Mouse (Mus musculus): ENCODE measurements around the gene Sh3bp1.
A peak's percentile ranks its signal among the peaks of the same experiment; 100 is the strongest.

Gene Sh3bp1

GRCm38 (mm10) chr15:78915660-78916017, 16.1 kb downstream of the Sh3bp1 start:
- DNase-seq (ENCODE audit: low spot score), result peak; percentile 91

GRCm38 (mm10) chr15:78916052-78916826, 16.7 kb downstream of the Sh3bp1 start:
- DNase-seq (ENCODE audit: low spot score), result no peak

- no peak for DNase-seq (ENCODE audit: low spot score)
Measured at GRCm38 (mm10) chr15:78918126-78918525, 18.6 kb downstream of the Sh3bp1 start.

- DNase-seq (ENCODE audit: low spot score), result no peak
Measured at GRCm38 (mm10) chr15:78919914-78920313, 20.3 kb downstream of the Sh3bp1 start.

GRCm38 (mm10) chr15:78922700-78923099, 23.1 kb downstream of the Sh3bp1 start:
- DNase-seq (ENCODE audit: low spot score), result no peak

GRCm38 (mm10) chr15:78923585-78923984, 24.0 kb downstream of the Sh3bp1 start:
- DNase-seq (ENCODE audit: low spot score), result no peak

- no peak for DNase-seq (ENCODE audit: low spot score)
Measured at GRCm38 (mm10) chr15:78925129-78925528, 25.6 kb downstream of the Sh3bp1 start.

- DNase-seq (ENCODE audit: low spot score), result peak; percentile 69
Measured at GRCm38 (mm10) chr15:78926021-78926919, 26.7 kb downstream of the Sh3bp1 start, which contains the start of gene Lgals1. Gene Lgals1, plus strand, starts transcription at chr15:78926725.

GRCm38 (mm10) chr15:78927021-78927787, 27.6 kb downstream of the Sh3bp1 start:
- DNase-seq (ENCODE audit: low spot score), result peak; percentile 40

GRCm38 (mm10) chr15:78927788-78928457, 28.4 kb downstream of the Sh3bp1 start:
- peak; percentile 58 for DNase-seq (ENCODE audit: low spot score)

GRCm38 (mm10) chr15:78928539-78928938, 29.0 kb downstream of the Sh3bp1 start:
- no peak for DNase-seq (ENCODE audit: low spot score)

GRCm38 (mm10) chr15:78930192-78930706, 30.7 kb downstream of the Sh3bp1 start:
- DNase-seq (ENCODE audit: low spot score), result no peak

GRCm38 (mm10) chr15:78930801-78931426, 31.3 kb downstream of the Sh3bp1 start:
- DNase-seq (ENCODE audit: low spot score), result no peak

- peak; percentile 47 for DNase-seq (ENCODE audit: low spot score)
Measured at GRCm38 (mm10) chr15:78931577-78931976, 32.0 kb downstream of the Sh3bp1 start.

- DNase-seq (ENCODE audit: low spot score), result peak; percentile 94
Measured at GRCm38 (mm10) chr15:78934784-78935320, 35.3 kb downstream of the Sh3bp1 start, which contains the start of gene Nol12. Gene Nol12, plus strand, starts transcription at chr15:78934933.

- no peak for DNase-seq (ENCODE audit: low spot score)
Measured at GRCm38 (mm10) chr15:78936403-78936802, 36.8 kb downstream of the Sh3bp1 start.

- no peak for DNase-seq (ENCODE audit: low spot score)
Measured at GRCm38 (mm10) chr15:78937311-78937710, 37.7 kb downstream of the Sh3bp1 start.

GRCm38 (mm10) chr15:78937963-78938362, 38.4 kb downstream of the Sh3bp1 start:
- DNase-seq (ENCODE audit: low spot score), result no peak

- DNase-seq (ENCODE audit: low spot score), result no peak
Measured at GRCm38 (mm10) chr15:78940325-78940724, 40.8 kb downstream of the Sh3bp1 start.

- peak; percentile 90 for DNase-seq (ENCODE audit: low spot score)
Measured at GRCm38 (mm10) chr15:78942663-78943062, 43.1 kb downstream of the Sh3bp1 start.
